8 mouse cellular contexts compared by ENCODE assay signal in genomic region chr4:109980321-109981082, GRCm38 (mm10). TPM values are rescaled to one million over a fixed set of nuclear protein-coding genes. Genes with fewer than 3 reads are reported as not detected.
DNase-seq lines count a peak whose midpoint lies in the region; ATAC-seq and TF ChIP-seq lines count a peak whose summit lies in the region.

No protein-coding gene starts in this region.

- H3K4me1 ChIP-seq in kidney, embryonic 15.5 days = peaks cover 62% of the 10 kb centered on the region
- no peaks in the 10 kb centered on the region for H3K4me1 ChIP-seq in forebrain, postnatal 0 days (ENCODE audit: insufficient read depth)
- peaks cover 46% of the 10 kb centered on the region for H3K4me1 ChIP-seq in midbrain, embryonic 12.5 days

- H3K27me3 ChIP-seq in kidney, embryonic 15.5 days = peaks cover 99% of the 10 kb centered on the region
- peaks cover 50% of the 10 kb centered on the region for H3K27me3 ChIP-seq in forebrain, postnatal 0 days (ENCODE audit: insufficient read depth, low read length)
- H3K27me3 ChIP-seq in midbrain, embryonic 12.5 days = peaks cover 99% of the 10 kb centered on the region

- peak overlapping the region; percentile 52 for H3K4me2 ChIP-seq in kidney, embryonic 15.5 days
- peak overlapping the region; percentile 60 for H3K4me2 ChIP-seq in forebrain, postnatal 0 days (ENCODE audit: low read depth)
- peak overlapping the region; percentile 49 for H3K4me2 ChIP-seq in midbrain, embryonic 12.5 days (replicated peaks)

- H3K27ac ChIP-seq in kidney, embryonic 15.5 days = no peak overlapping the region
- 0 out of 2 replicates have a peak overlapping the region, but pooled peaks have one; percentile 21 for H3K27ac ChIP-seq in forebrain, postnatal 0 days (ENCODE audit: low read depth, low read length)
- peak overlapping the region; percentile 78 for H3K27ac ChIP-seq in midbrain, embryonic 12.5 days (replicated peaks)

- no peak for ATAC-seq in kidney, embryonic 15.5 days (replicated peaks; ENCODE audit: low FRiP score)
- ATAC-seq in forebrain, postnatal 0 days = no peak
- no peak for ATAC-seq in midbrain, embryonic 12.5 days (ENCODE audit: low FRiP score, low read depth)
- no peak for ATAC-seq in granulocyte monocyte progenitor cell, adult 5-6 weeks (replicated peaks; ENCODE audit: poor library complexity, severe bottlenecking)
- no peak for ATAC-seq in megakaryocyte-erythroid progenitor cell, adult 5-6 weeks (replicated peaks; ENCODE audit: low FRiP score, low TSS enrichment, poor library complexity, severe bottlenecking)

- no peak for TF ChIP-seq CTCF in forebrain, postnatal 0 days (IDR thresholded peaks at IDR 0.05; ENCODE audit: low read depth)

- peak overlapping the region; percentile 34 for H3K4me3 ChIP-seq in kidney, embryonic 15.5 days (replicated peaks)
- peak overlapping the region; percentile 39 for H3K4me3 ChIP-seq in forebrain, postnatal 0 days (ENCODE audit: low read depth, low read length)
- peak overlapping the region; percentile 52 for H3K4me3 ChIP-seq in midbrain, embryonic 12.5 days

- H3K9ac ChIP-seq in kidney, embryonic 15.5 days = no peak overlapping the region
- peak overlapping the region; percentile 28; the same call in 1 of the 2 replicates for H3K9ac ChIP-seq in forebrain, postnatal 0 days
- peak overlapping the region; percentile 52; the same call in 1 of the 2 replicates for H3K9ac ChIP-seq in midbrain, embryonic 12.5 days (replicated peaks)

- peaks cover 3% of the 10 kb centered on the region; the same call in 1 of the 2 replicates for H3K9me3 ChIP-seq in kidney, embryonic 15.5 days (replicated peaks)
- H3K9me3 ChIP-seq in forebrain, postnatal 0 days (ENCODE audit: low read length) = peaks cover 3% of the 10 kb centered on the region; the same call in 1 of the 2 replicates
- H3K9me3 ChIP-seq in midbrain, embryonic 12.5 days = no peaks in the 10 kb centered on the region

- 6% methylated on average over 29 of the region's 29 CpGs for WGBS in kidney, embryonic 15.5 days
- 6% methylated on average over 29 of the region's 29 CpGs for WGBS in forebrain, postnatal 0 days
- under 1% methylated on average over 25 of the region's 29 CpGs for WGBS in midbrain, embryonic 12.5 days

- DNase-seq in kidney, postnatal 36 days = no peak
- DNase-seq in ZHBTc4 (ENCODE audit: low read depth, low spot score) = peak; percentile 45
- peak; percentile 59 for DNase-seq in forebrain, postnatal 0 days
- DNase-seq in left cerebral cortex, adult 8-10 months (ENCODE audit: low spot score in 2 of 2) = no peak

- H3K36me3 ChIP-seq in kidney, embryonic 15.5 days = no peaks in the 10 kb centered on the region
- H3K36me3 ChIP-seq in forebrain, postnatal 0 days (ENCODE audit: insufficient read depth) = no peaks in the 10 kb centered on the region
- no peaks in the 10 kb centered on the region for H3K36me3 ChIP-seq in midbrain, embryonic 12.5 days

RNA-seq across cellular contexts. Expression of gene Dmrta2, which starts 2.6 kb away (rescaled TPM):
- 0.08 and 0.13 TPM in 2 replicates for polyA plus RNA-seq in kidney, embryonic 15.5 days (2015; fragmentation: Nextera tagmentation; extraction: Ambion mirVana)
- total RNA-seq in forebrain, postnatal 0 days (2014; rRNA removed) = 6.3 and 7.3 TPM in 2 replicates
- 0.87 and 1.4 TPM in 2 replicates for polyA plus RNA-seq in forebrain, postnatal 0 days (2015; fragmentation: Nextera tagmentation; extraction: Ambion mirVana)
- polyA plus RNA-seq in midbrain, embryonic 12.5 days (2016; fragmentation: Nextera tagmentation; extraction: Ambion mirVana) = 3.2 TPM in 2 replicates
- 1 to 10 TPM; 1.5 to 3.1 (median 2.1) TPM for total RNA-seq in left cerebral cortex, adult 8-10 months (2022)
- not detected in 2 replicates for total RNA-seq in granulocyte monocyte progenitor cell, adult 5-6 weeks (2014; fragmentation: Nextera tagmentation)
- total RNA-seq in granulocyte monocyte progenitor cell, adult 5-6 weeks (2017) = not detected in 2 replicates
- not detected in 2 replicates for total RNA-seq in megakaryocyte-erythroid progenitor cell, adult 5-6 weeks (2014; fragmentation: Nextera tagmentation)
- total RNA-seq in megakaryocyte-erythroid progenitor cell, adult 5-6 weeks (2017) = 0.23 TPM in 1 of 2 replicates, not detected in the other

Comparison
In these comparisons a context has a peak if more than half of its experiments do, and no peak if none do; other contexts are left out.
1. DNase-seq: peak in ZHBTc4 (single experiment) and forebrain, postnatal 0 days (single experiment); none in kidney, postnatal 36 days (0 of 2) and left cerebral cortex, adult 8-10 months (0 of 2).
2. Peak in every context shown above with its lines, with median percentiles within 50 percentile points of each other: H3K4me2 ChIP-seq and H3K4me3 ChIP-seq.